Mouse (Mus musculus) limb, embryonic 13.5 days (tissue): Measurements from ENCODE around the gene Tpp2. TPM values are rescaled to one million over a fixed set of nuclear protein-coding genes. Genes with fewer than 3 reads are reported as not detected.
"Not testable (repeated sequence)": the region's sequence is repeated elsewhere in the genome, so short reads cannot be mapped to it uniquely, and the experiment has no call there.

Experiments
- ATAC-seq: fragments of 200-750 bp; cut with Nextera tagmentation; 2 replicates; pipeline ENCODE4 v1.8.0; 2017; ENCODE audit warnings: low read depth, moderate number of reproducible peaks, moderate TSS enrichment; ENCODE audit not compliant: low FRiP score
- H3K27ac ChIP-seq: fragments of 300-500 bp; sonication (generic); 2 replicates; pipeline ENCODE4 v1.5.1; 2015; ENCODE audit warnings: inconsistent platforms, mild to moderate bottlenecking, moderate library complexity
- H3K27me3 ChIP-seq: fragments of 300-500 bp; sonication (generic); 2 replicates; pipeline ENCODE4 v1.6.1; 2015; ENCODE audit warnings: mild to moderate bottlenecking, inconsistent platforms
- H3K36me3 ChIP-seq: fragments of 300-500 bp; sonication (generic); 2 replicates; pipeline ENCODE4 v1.6.1; 2015; ENCODE audit warnings: inconsistent platforms, mild to moderate bottlenecking, moderate library complexity
- H3K4me1 ChIP-seq: fragments of 300-500 bp; sonication (generic); 2 replicates; pipeline ENCODE4 v1.6.1; 2015; ENCODE audit warnings: inconsistent platforms
- H3K4me2 ChIP-seq: fragments of 300-500 bp; sonication (generic); replicated peaks from 2 replicates; pipeline ENCODE4 v1.6.1; 2015; ENCODE audit warnings: inconsistent platforms, mild to moderate bottlenecking, moderate library complexity
- H3K4me3 ChIP-seq: fragments of 300-500 bp; sonication (generic); 2 replicates; pipeline ENCODE4 v1.5.1; 2015; ENCODE audit warnings: moderate library complexity, mild to moderate bottlenecking, inconsistent platforms
- H3K9ac ChIP-seq: fragments of 300-500 bp; sonication (generic); 2 replicates; pipeline ENCODE4 v1.6.1; 2015; ENCODE audit warnings: mild to moderate bottlenecking, inconsistent platforms
- H3K9me3 ChIP-seq: fragments of 300-500 bp; sonication (generic); 2 replicates; pipeline ENCODE4 v1.6.1; 2016; ENCODE audit warnings: inconsistent platforms
- WGBS: fragments of 180-500 bp; shearing (Covaris S2); methylation state at CpG from one replicate; pipeline ENCODE4 v1.1.7; 2015; 5-methylcytosine and 5-hydroxymethylcytosine counted together
- microRNA-seq: library from miRNA; unstranded; fragments of <30 nt; microRNA quantifications from one replicate; pipeline ENCODE4, GENCODE M21; 2016
- polyA plus RNA-seq: library from polyadenylated mRNA; unstranded; fragments of >200 nt; fragmentation: Nextera tagmentation; extraction: Ambion mirVana; gene quantifications from 2 replicates; pipeline ENCODE4 v1.2.1, GENCODE M21; 2015

Tpp2 gene
- polyA plus RNA-seq, 1 experiment from 2014 or later: 70.0 TPM

- 93% methylated on average over 1 of the region's 1 CpGs for WGBS
- no peak overlapping the region for H3K9ac ChIP-seq
- no peak for ATAC-seq
- H3K4me1 ChIP-seq: no peaks in the 10 kb centered on the region
- H3K4me2 ChIP-seq: no peak overlapping the region
- H3K36me3 ChIP-seq: no peaks in the 10 kb centered on the region
- H3K4me3 ChIP-seq: no peak overlapping the region
- no peak overlapping the region for H3K27ac ChIP-seq
- H3K27me3 ChIP-seq: no peaks in the 10 kb centered on the region
- H3K9me3 ChIP-seq: no peaks in the 10 kb centered on the region
Observed at GRCm38 (mm10) chr1:44027651-44028050, 94.2 kb downstream of the Tpp2 start.

- Histone ChIP-seq H3K9me3 (no peaks in the 10 kb centered on the region), H3K4me1 (no peaks in the 10 kb centered on the region), H3K27me3 (no peaks in the 10 kb centered on the region), H3K27ac (no peak overlapping the region), H3K4me2 (no peak overlapping the region), H3K9ac (no peak overlapping the region), H3K36me3 (no peaks in the 10 kb centered on the region), H3K4me3 (no peak overlapping the region)
- WGBS: 66% methylated on average over 2 of the region's 2 CpGs
- no peak for ATAC-seq
Observed at GRCm38 (mm10) chr1:44032213-44032612, 98.8 kb downstream of the Tpp2 start.

GRCm38 (mm10) chr1:44032948-44033347 lies 99.5 kb downstream of the Tpp2 start:
- ATAC-seq: no peak
- Histone ChIP-seq H3K27ac (no peak overlapping the region), H3K9ac (no peak overlapping the region), H3K9me3 (no peaks in the 10 kb centered on the region), H3K36me3 (no peaks in the 10 kb centered on the region), H3K4me3 (no peak overlapping the region), H3K4me1 (no peaks in the 10 kb centered on the region), H3K27me3 (no peaks in the 10 kb centered on the region), H3K4me2 (no peak overlapping the region)
- WGBS: 89% methylated on average over 5 of the region's 5 CpGs

GRCm38 (mm10) chr1:44041797-44042554 lies 108.5 kb downstream of the Tpp2 start:
- Histone ChIP-seq H3K9ac (peak overlapping the region; percentile 69), H3K9me3 (no peaks in the 10 kb centered on the region), H3K36me3 (no peaks in the 10 kb centered on the region), H3K27me3 (no peaks in the 10 kb centered on the region), H3K4me2 (peak overlapping the region; percentile 74), H3K4me3 (peak overlapping the region; percentile 50), H3K27ac (no peak overlapping the region), H3K4me1 (no peaks in the 10 kb centered on the region)
- peak; percentile 51; the same call in 1 of the 2 replicates for ATAC-seq
- WGBS: 2% methylated on average over 17 of the region's 17 CpGs

GRCm38 (mm10) chr1:44042555-44042915 lies 109.1 kb downstream of the Tpp2 start:
- Histone ChIP-seq H3K9ac (peak overlapping the region; percentile 69), H3K4me2 (peak overlapping the region; percentile 74), H3K4me3 (peak overlapping the region; percentile 50), H3K27ac (no peak overlapping the region), H3K9me3 (no peaks in the 10 kb centered on the region), H3K4me1 (no peaks in the 10 kb centered on the region), H3K27me3 (no peaks in the 10 kb centered on the region), H3K36me3 (no peaks in the 10 kb centered on the region)
- ATAC-seq: peak; percentile 59
- 5% methylated on average over 6 of the region's 6 CpGs for WGBS

GRCm38 (mm10) chr1:44045689-44046088 lies 112.2 kb downstream of the Tpp2 start:
- ATAC-seq, H3K4me3 ChIP-seq: not testable (repeated sequence)
- 79% methylated on average over 5 of the region's 5 CpGs for WGBS

GRCm38 (mm10) chr1:44046556-44046955 lies 113.1 kb downstream of the Tpp2 start:
- no peak overlapping the region for H3K9ac ChIP-seq
- no peaks in the 10 kb centered on the region for H3K36me3 ChIP-seq
- no peaks in the 10 kb centered on the region for H3K9me3 ChIP-seq
- H3K4me1 ChIP-seq: no peaks in the 10 kb centered on the region
- no peak overlapping the region for H3K4me3 ChIP-seq
- ATAC-seq: no peak
- H3K4me2 ChIP-seq: no peak overlapping the region
- no peak overlapping the region for H3K27ac ChIP-seq
- WGBS: 81% methylated on average over 2 of the region's 2 CpGs
- H3K27me3 ChIP-seq: no peaks in the 10 kb centered on the region

More at GRCm38 (mm10) chr1:44045689-44046088, 112.2 kb downstream of the Tpp2 start:
- not testable (repeated sequence) for H3K9me3 ChIP-seq, H3K4me1 ChIP-seq, H3K36me3 ChIP-seq, H3K4me2 ChIP-seq, H3K27me3 ChIP-seq, H3K9ac ChIP-seq, H3K27ac ChIP-seq

Small RNAs within 50 kb of the gene (microRNA-seq; reads per million reads assigned to microRNA genes)
- not detected for gene Gm24180

Other genes starting within 250 kb of the Tpp2 start
- gene 1500015O10Rik, start 203.0 kb upstream of the Tpp2 start, polyA plus RNA-seq: 22.1 and 24.6 TPM in 2 replicates
- 28.1 and 30.0 TPM in 2 replicates for gene Uxs1, start 105.8 kb upstream of the Tpp2 start, polyA plus RNA-seq
- gene Mettl21c, start 86.4 kb downstream of the Tpp2 start, polyA plus RNA-seq: 0.40 and 0.80 TPM in 2 replicates
- 0.10 and 0.13 TPM in 2 replicates for gene Gm8251, start 128.3 kb downstream of the Tpp2 start, polyA plus RNA-seq
- gene Tex30, start 168.8 kb downstream of the Tpp2 start, polyA plus RNA-seq: 76.5 and 83.3 TPM in 2 replicates
- 81.0 and 82.0 TPM in 2 replicates for gene Kdelc1, start 185.2 kb downstream of the Tpp2 start, polyA plus RNA-seq
- 20.8 and 22.8 TPM in 2 replicates for gene Bivm, start 185.3 kb downstream of the Tpp2 start, polyA plus RNA-seq
- gene Ercc5, start 214.1 kb downstream of the Tpp2 start, polyA plus RNA-seq: 26.9 and 28.3 TPM in 2 replicates